ENCODE assay signal across 8 mouse cellular contexts in the genomic region with DNA sequence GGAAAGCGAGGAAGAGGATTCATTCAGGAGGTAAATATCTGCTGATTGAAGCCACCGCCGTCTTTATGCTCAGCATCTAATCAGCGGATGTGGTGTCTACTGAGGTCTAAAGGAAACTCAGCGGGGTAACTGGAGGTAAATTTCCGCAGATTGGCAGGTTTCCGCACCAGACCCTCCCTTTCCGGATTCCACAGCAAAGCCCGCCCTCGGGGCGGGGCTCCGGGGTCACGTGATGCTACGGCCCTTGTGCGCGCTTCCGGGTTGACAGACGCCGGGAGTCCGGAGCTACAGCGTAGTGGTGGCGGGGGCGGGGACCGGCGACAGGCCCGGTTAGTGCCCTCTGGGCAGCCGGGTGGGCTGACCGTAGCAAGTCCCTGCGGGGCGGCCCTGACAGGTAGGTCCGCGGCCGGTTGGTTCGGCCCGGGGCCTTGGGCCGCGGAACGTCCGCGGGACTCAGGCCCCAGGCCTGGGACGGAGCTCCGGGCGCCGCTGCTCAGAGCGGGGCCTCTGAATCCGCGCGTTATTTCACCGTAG. TPM values are rescaled to one million over a fixed set of nuclear protein-coding genes. Genes with fewer than 3 reads are reported as not detected.
DNase-seq lines count a peak whose midpoint lies in the region; ATAC-seq lines count a peak whose summit lies in the region.

TSS of gene Zbtb24 (plus strand) at position 247 of the 534 bp plus-strand sequence.

- peak within 1 kb of the TSS; percentile 92 for H3K9ac ChIP-seq in kidney, embryonic 15.5 days

- H3K4me2 ChIP-seq in kidney, embryonic 15.5 days, result peak within 1 kb of the TSS; percentile 76

- no peaks in the 10 kb centered on the region for H3K9me3 ChIP-seq in heart, embryonic 10.5 days
- no peaks in the 10 kb centered on the region for H3K9me3 ChIP-seq in kidney, embryonic 15.5 days (replicated peaks)

- peak within 1 kb of the TSS; percentile 87 for H3K27ac ChIP-seq in heart, embryonic 10.5 days
- peak within 1 kb of the TSS; percentile 88 for H3K27ac ChIP-seq in kidney, embryonic 15.5 days

- peak within 1 kb of the TSS; percentile 84 for H3K4me3 ChIP-seq in heart, embryonic 10.5 days
- H3K4me3 ChIP-seq in kidney, embryonic 15.5 days (replicated peaks), result peak within 1 kb of the TSS; percentile 96

- no peaks in the 10 kb centered on the region for H3K27me3 ChIP-seq in heart, embryonic 10.5 days (ENCODE audit: insufficient read depth, poor library complexity, severe bottlenecking)
- no peaks in the 10 kb centered on the region for H3K27me3 ChIP-seq in kidney, embryonic 15.5 days

- peaks cover 22% of the 10 kb centered on the region for H3K36me3 ChIP-seq in heart, embryonic 10.5 days
- H3K36me3 ChIP-seq in kidney, embryonic 15.5 days, result peaks cover 28% of the 10 kb centered on the region

- WGBS in heart, embryonic 10.5 days, result under 1% methylated on average over 49 of the region's 49 CpGs
- under 1% methylated on average over 49 of the region's 49 CpGs for WGBS in kidney, embryonic 15.5 days

- H3K4me1 ChIP-seq in heart, embryonic 10.5 days, result peaks cover 16% of the 10 kb centered on the region
- peaks cover 26% of the 10 kb centered on the region for H3K4me1 ChIP-seq in kidney, embryonic 15.5 days

- peak; percentile 99 for DNase-seq in B cell, adult 2 months
- DNase-seq in brain, adult 2 months (ENCODE audit: low read depth, low spot score), result peak; percentile 98
- peak; percentile 98 for DNase-seq in heart, embryonic 10.5 days (ENCODE audit: low spot score)
- peak; percentile 97 for DNase-seq in liver
- peak; percentile 96 to 98 for DNase-seq in spleen, postnatal 4 days (ENCODE audit: low spot score in 2 of 2)

- ATAC-seq in erythroblast, adult 5-6 weeks (replicated peaks; ENCODE audit: low FRiP score, poor library complexity, severe bottlenecking), result peak; percentile 97
- peak; percentile 96 for ATAC-seq in kidney, embryonic 15.5 days (replicated peaks; ENCODE audit: low FRiP score)
- peak; percentile 89 for ATAC-seq in monocyte, adult 5-6 weeks (replicated peaks; ENCODE audit: insufficient number of reproducible peaks, low FRiP score, low TSS enrichment, poor library complexity, severe bottlenecking)

RNA-seq across cellular contexts. Expression of gene Zbtb24, which starts in this region (rescaled TPM):
- 2.9 and 6.9 TPM in 2 replicates for total RNA-seq in erythroblast, adult 5-6 weeks (2015; ENCODE audit: low replicate concordance)
- total RNA-seq in erythroblast, adult 5-6 weeks (2017; ENCODE audit: low replicate concordance), result 8.5 and 9.2 TPM in 2 replicates
- polyA plus RNA-seq in heart, embryonic 10.5 days (2016; fragmentation: Nextera tagmentation; extraction: Ambion mirVana), result 13.8 and 13.9 TPM in 2 replicates
- polyA plus RNA-seq in kidney, embryonic 15.5 days (2015; fragmentation: Nextera tagmentation; extraction: Ambion mirVana), result 18.3 and 19.8 TPM in 2 replicates
- total RNA-seq in monocyte, adult 5-6 weeks (2017), result 36.0 to 44.2 TPM (median 40.6 TPM) in 3 replicates

Comparison
In these comparisons a context has a peak if more than half of its experiments do, and no peak if none do; other contexts are left out.
1. Peak in every context shown above with its lines: DNase-seq, ATAC-seq, H3K4me3 ChIP-seq and H3K27ac ChIP-seq.